ENCODE assay signal across 32 mouse cellular contexts in genomic region chr7:47116666-47117065, GRCm38 (mm10). TPM values are rescaled to one million over a fixed set of nuclear protein-coding genes. Genes with fewer than 3 reads are reported as not detected.
DNase-seq lines count a peak whose midpoint lies in the region; TF ChIP-seq lines count a peak whose summit lies in the region.
"Had no signal": no experiment of that assay in that cellular context is flagged by ENCODE, and none has a peak within 500 bp of the region (broad histone marks: within the 10 kb centered on the region; RNA-seq: fewer than 3 reads in every experiment).

No protein-coding gene starts in this region.

- peak; percentile 62 for DNase-seq in cerebellum, adult 11 months
- no peak for DNase-seq in cerebellum, postnatal 4 days (ENCODE audit: low spot score in 2 of 2)
- no peak for DNase-seq in left cerebral cortex, adult 2 months (ENCODE audit: extremely low spot score in 1 of 2, low spot score in 2 of 2)
- no peak for DNase-seq in left cerebral cortex, adult 9 months (ENCODE audit: low spot score in 2 of 2)
- peak; percentile 78 for DNase-seq in cerebellum, adult 9-10 months
- DNase-seq in cerebellum, postnatal 36 days: peak; percentile 72 to 77
- DNase-seq in right cerebral cortex, adult 18-20 months: no peak
- DNase-seq in left cerebral cortex, adult 11 months (ENCODE audit: low spot score): no peak
- DNase-seq: adrenal gland, adult 2 months; adrenal gland, postnatal 36 days; gastrocnemius, postnatal 14 days; heart, adult 11 months; kidney, adult 8-10 months; liver; lung, adult 2 months; lung, postnatal 10 days; midbrain, embryonic 14.5 days; thymus, adult 2 months; thymus, postnatal 36 days had no signal

- TF ChIP-seq CTCF in left cerebral cortex, adult 2 months (IDR thresholded peaks at IDR 0.05): no peak

- intact Hi-C loops in left cerebral cortex, adult 2 months (cut with DNase I): no loop called here

- H3K27ac ChIP-seq in left cerebral cortex, adult 2 months: peak overlapping the region; percentile 69
- H3K27ac ChIP-seq: embryonic facial prominence, embryonic 13.5 days; heart, embryonic 10.5 days; heart, embryonic 15.5 days; hindbrain, embryonic 12.5 days; hindbrain, postnatal 0 days; intestine, embryonic 15.5 days; kidney, postnatal 0 days; liver, embryonic 14.5 days; macrophage; neural tube, embryonic 15.5 days had no signal

- no peak overlapping the region for H3K4me3 ChIP-seq in left cerebral cortex, adult 2 months
- H3K4me3 ChIP-seq: embryonic facial prominence, embryonic 13.5 days; heart, embryonic 10.5 days; heart, embryonic 15.5 days; hindbrain, embryonic 12.5 days; intestine, embryonic 15.5 days; neural tube, embryonic 15.5 days had no signal

RNA-seq across cellular contexts. Expression of gene Ptpn5, which starts 16.8 kb away (rescaled TPM):
- total RNA-seq in left cerebral cortex, adult 2 months (2021): 100 to 1,000 TPM; 171 to 187 TPM
- total RNA-seq: common myeloid progenitor, adult 5-6 weeks; gastrocnemius, postnatal 14 days; heart, postnatal 25 days; megakaryocyte-erythroid progenitor cell, adult 5-6 weeks had no signal

Comparison
In these comparisons a context has a peak if more than half of its experiments do, and no peak if none do; other contexts are left out.
1. DNase-seq: peak in cerebellum, adult 11 months (single experiment), cerebellum, adult 9-10 months (single experiment) and cerebellum, postnatal 36 days (2 of 2); none in cerebellum, postnatal 4 days (0 of 2), left cerebral cortex, adult 2 months (0 of 2), left cerebral cortex, adult 9 months (0 of 2), right cerebral cortex, adult 18-20 months (single experiment) and left cerebral cortex, adult 11 months (single experiment).